Mouse (Mus musculus) T-helper 1 cell (primary cell): ENCODE results near the gene Nr4a2.

Source experiments
- in situ Hi-C: fragments of 300-600 bp; cut with MboI, MseI; formaldehyde crosslinking; loops from one replicate; pipeline ENCODE4 v1.15.1; 2025; ENCODE audit warnings: high pct_unique_total_duplicates

Gene Nr4a2

GRCm38 (mm10) chr2:57123991-57124840 is at the start of gene Nr4a2:
Gene Nr4a2, minus strand, starts transcription at chr2:57124003.
- in situ Hi-C loops, result loop anchor here (10.0 kb wide), 1 partner anchor 1031 kb away; no protein-coding TSS in a partner anchor

DNA sequence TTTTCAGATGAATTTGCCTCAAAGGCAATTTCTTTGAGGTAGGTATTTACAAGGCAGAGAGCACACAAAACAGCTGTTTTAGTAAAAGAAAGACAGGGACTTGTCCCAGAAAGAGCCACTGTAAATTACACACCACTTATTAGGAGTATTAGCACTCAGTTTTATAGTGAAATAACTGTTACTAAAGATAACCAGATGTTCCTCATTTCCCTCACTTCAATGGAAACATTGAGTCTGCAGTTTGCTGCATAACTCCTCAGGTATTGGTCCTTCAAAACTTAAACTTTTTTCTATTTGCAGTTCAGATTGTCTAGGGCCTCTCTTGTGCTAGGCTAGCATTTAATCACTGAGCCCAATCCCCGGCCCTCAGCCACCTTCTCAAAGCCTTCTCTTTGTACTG is 41.6 kb upstream of the Nr4a2 start:
- in situ Hi-C loops, result no loop called here

- in situ Hi-C loops, result no loop called here
Observed at GRCm38 (mm10) chr2:57156814-57157213, 33.0 kb upstream of the Nr4a2 start.

- in situ Hi-C loops, result no loop called here
Observed at GRCm38 (mm10) chr2:57149796-57150195, 26.0 kb upstream of the Nr4a2 start.

DNA sequence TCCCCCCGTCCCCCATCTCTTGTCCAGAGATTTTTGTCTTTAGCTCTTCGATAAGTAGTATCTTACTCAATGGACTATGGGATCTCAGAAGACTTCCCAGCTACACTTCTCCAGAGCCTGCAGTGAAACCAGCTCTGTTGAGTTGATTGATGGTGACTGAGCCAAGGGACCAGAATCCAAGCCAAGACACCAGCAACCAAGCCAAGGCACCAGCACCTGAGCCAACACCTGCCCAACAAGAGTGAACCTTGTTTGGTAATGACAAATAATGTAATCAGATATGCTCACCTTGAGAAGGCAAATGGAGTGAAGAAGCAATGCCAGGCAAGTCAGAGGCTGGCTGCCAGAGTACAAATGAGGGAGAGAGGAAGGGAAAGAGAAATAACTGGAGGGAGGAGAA is 24.4 kb upstream of the Nr4a2 start:
- in situ Hi-C loops, result no loop called here

- in situ Hi-C loops, result no loop called here
Observed at GRCm38 (mm10) chr2:57145646-57146421, 22.0 kb upstream of the Nr4a2 start.

GRCm38 (mm10) chr2:57138594-57138993 is 14.8 kb upstream of the Nr4a2 start:
- in situ Hi-C loops, result no loop called here

DNA sequence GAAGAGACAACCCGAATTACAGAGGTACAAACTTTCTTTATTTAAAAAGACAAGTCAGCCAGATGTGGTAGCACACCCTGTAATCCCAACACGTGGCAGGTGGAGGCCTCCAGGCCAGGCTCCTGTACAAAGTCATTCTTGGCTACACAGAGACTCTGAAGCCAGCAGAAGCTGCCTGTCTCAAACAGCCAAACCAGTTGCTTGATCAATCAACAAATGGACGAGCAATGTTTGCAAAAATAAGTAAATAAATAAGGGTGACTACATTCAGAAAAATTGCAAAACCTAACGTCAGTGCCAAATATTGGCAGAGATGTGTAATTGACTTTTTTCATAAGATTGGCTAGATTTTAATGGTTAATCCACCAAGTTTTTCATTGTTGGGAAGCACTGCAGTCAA is 3.7 kb upstream of the Nr4a2 start:
- in situ Hi-C loops, result loop anchor here (10.0 kb wide), 1 partner anchor 1027 kb away; no protein-coding TSS in a partner anchor

- in situ Hi-C loops, result loop anchor here (10.0 kb wide), 1 partner anchor 1029 kb away; no protein-coding TSS in a partner anchor
Observed at GRCm38 (mm10) chr2:57125891-57126290, 2.1 kb upstream of the Nr4a2 start.

DNA sequence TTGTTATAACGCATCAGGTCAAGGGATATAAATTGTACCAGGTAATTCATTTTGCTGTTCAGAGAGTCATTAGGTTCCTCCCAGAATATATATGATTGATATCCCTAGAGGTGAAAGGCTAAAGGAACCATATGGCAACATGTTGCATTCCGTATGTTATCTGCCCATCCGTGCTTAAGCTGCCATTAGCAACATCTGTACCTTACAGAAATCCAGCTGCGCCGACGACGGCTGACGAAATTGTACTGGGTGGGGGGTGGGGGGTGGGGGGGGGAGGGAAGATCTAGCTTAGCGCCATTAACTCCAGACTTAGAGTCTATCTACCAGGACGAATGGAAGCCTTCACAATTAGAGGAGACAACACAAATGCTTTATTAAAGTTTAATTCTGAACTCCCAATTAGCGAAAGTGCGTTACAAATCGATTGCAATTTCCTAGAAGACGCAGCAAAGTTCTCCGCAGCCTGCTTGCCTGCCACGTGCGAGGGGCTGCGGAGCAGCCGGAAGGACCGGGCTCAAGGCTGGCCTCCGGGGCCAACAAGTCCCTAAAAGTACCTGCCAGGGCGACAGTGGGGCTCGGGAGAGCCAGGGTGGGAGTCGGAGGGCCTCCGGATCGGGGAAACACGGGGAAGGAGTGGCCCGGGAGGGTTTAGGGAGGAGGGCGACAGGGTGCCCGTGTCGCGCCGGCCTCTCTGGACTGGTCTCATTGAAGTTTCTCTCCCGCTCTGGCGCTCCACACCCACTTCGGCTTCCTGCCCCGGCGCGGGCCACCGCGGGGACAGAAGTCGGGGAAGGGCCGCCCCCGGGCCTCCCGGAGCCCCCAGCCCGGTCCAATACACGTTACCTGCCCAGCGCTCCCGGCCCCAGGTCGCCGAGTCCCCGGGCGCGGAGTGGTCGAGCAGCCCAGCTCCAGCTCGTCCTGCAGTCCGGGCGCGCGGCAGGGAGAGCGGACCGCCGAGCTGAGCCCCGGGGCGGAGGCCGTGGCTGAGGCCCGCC is 520 bp downstream of the Nr4a2 start:
- in situ Hi-C loops, result loop anchor here (10.0 kb wide), 1 partner anchor 1032 kb away; no protein-coding TSS in a partner anchor

GRCm38 (mm10) chr2:57121110-57121509 is 2.7 kb downstream of the Nr4a2 start:
- in situ Hi-C loops, result loop anchor here (10.0 kb wide), 1 partner anchor 1034 kb away; no protein-coding TSS in a partner anchor

DNA sequence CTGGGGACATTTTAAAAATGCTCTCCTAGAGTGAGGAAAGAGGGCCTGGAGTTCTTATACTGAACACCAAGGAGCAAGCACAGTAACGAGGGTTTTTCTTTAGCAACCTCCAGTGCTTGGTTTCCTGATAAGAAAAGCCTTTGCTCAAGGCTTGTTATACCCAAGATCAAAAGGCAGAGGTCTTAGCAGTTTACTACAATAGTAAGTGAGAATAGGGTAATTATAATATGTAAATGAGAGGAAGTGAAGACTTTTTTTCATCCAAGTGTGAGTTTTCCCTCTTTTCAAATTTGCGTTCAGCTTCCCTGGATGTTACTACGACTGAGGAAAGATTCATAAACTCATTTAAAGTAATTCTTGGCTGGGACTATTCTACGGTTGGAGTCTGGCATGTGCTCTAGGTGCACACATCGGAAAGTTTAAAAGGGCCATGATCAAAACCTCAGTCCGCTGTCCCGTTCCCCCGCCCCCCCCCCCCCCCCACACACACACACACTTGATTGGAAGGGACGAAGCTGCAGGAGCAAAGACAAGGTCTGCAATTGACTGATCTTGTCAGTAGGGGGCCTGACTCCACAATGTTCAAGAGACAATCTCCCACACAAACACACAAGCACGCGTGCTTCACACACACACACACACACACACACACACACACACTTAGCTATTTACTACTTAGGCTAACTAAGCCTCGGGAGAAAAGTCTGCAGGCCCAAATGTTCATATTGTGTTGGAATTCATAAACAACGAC is 6.4 kb downstream of the Nr4a2 start:
- in situ Hi-C loops, result no loop called here

DNA sequence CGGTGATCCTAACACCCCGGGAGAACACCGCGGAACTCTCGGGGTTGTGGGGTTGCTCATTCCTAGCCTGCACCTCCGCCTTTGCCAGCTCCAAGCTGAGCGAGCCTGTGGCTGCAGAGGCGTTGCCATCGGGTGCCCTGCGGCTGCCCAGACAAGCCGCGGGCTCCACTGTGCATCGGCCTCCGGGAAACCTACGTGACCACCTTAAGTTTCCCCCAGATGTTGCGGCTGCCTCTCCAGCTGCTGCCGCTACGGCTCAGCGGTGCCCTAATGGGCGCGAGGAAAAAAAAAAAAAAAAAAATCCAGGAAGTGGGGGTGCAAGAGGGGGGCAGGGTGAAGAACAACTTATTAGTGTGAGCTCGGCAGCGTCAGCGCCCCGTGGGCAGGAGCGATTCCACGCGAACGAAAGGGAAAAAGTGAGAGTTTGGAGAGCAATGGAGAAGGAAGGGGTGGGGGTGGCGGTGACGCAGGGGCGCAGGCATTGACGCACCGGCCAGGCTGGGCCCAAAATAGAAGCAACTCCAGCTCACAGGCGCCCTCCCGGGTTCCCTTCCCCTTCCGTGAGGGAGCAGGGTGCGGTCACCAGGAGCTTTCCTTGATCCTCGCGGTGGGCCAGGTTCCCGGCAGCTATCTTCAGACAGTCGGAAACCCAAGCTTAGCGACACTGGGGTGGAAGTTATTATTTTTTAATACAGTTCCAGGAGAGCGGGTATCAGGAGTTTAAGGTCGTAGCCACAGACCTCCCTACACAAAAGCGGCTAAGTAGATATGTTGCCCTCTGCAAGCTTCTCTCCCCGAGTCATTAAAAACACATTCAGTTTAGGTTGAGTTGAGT is 7.2 kb downstream of the Nr4a2 start:
- in situ Hi-C loops, result no loop called here

- in situ Hi-C loops, result no loop called here
Observed at GRCm38 (mm10) chr2:57115864-57116365, 7.9 kb downstream of the Nr4a2 start.

GRCm38 (mm10) chr2:57115181-57115863 is 8.5 kb downstream of the Nr4a2 start:
- in situ Hi-C loops, result no loop called here

DNA sequence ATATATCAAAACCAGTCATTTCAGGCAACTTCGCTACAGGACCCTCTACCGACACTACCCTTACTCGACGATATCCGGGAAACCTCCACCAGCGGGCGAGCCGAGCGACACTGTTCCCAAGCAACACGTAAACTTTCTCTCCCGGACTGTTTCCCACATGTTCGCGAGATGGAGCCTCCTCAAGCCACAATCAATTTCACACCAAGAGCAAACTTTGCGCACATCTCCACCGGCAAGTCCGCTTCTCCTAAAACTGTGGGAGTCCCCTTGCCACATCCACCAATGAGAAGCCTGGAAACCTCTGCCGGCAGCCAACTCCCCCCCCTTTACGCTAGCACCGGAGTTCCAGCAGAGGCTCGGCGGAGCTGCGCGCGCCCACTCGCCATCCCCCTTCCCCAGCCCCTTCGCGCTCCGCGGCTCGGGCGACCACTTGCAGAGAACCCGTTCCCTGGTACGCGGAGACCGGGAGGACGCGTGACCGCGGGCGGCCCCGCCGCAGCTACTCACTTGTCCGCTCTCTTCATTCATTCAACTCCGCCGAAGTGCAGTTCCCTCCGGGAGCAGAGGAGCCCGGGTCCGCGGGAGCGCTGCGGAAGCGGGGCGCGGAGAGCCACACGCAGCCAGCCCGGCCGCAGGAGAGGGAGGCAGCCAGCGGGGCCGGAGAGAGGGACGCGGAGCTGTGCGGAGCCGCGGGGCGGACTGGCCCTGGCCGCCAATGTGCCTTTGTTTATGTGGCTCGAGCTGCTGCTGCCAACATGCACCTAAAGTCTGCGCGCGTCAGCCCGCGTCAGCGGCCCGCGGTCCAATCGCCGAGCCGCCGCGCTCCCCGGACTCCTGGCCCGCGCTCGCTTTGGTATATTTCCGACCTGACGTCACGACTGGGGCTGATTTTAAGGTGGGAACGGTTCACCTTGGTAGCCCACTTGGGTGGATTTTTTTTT is 9.3 kb downstream of the Nr4a2 start:
- in situ Hi-C loops, result loop anchor here (5.0 kb wide), 1 partner anchor 128 kb away; no protein-coding TSS in a partner anchor

DNA sequence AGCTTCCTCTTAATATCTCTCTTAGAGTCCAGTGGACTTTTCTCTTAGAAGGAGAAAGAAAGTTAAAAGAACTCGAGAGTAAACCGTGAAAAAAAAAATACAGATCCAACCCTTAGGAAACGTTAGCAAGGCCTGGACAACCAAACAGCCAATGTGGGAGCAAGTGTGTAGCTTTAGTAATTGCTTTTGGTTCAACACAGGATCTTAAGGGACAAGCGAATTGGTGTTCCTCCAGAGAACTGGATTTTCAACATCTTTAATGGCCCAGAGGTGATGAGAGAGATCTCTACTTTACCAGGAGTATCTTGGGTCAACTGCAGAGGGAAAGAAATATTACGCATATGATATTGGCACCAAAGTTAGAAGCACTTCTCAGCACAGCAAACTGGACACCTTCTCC is 10.4 kb downstream of the Nr4a2 start:
- in situ Hi-C loops, result loop anchor here (5.0 kb wide), 1 partner anchor 129 kb away; no protein-coding TSS in a partner anchor
